Mouse (Mus musculus): ENCODE results near the gene Scarf2. TPM values are rescaled to one million over a fixed set of nuclear protein-coding genes. Genes with fewer than 3 reads are reported as not detected.

The Scarf2 gene
- polyA plus RNA-seq (2012; rRNA removed), result 36.0 and 45.5 TPM in 2 replicates

DNA sequence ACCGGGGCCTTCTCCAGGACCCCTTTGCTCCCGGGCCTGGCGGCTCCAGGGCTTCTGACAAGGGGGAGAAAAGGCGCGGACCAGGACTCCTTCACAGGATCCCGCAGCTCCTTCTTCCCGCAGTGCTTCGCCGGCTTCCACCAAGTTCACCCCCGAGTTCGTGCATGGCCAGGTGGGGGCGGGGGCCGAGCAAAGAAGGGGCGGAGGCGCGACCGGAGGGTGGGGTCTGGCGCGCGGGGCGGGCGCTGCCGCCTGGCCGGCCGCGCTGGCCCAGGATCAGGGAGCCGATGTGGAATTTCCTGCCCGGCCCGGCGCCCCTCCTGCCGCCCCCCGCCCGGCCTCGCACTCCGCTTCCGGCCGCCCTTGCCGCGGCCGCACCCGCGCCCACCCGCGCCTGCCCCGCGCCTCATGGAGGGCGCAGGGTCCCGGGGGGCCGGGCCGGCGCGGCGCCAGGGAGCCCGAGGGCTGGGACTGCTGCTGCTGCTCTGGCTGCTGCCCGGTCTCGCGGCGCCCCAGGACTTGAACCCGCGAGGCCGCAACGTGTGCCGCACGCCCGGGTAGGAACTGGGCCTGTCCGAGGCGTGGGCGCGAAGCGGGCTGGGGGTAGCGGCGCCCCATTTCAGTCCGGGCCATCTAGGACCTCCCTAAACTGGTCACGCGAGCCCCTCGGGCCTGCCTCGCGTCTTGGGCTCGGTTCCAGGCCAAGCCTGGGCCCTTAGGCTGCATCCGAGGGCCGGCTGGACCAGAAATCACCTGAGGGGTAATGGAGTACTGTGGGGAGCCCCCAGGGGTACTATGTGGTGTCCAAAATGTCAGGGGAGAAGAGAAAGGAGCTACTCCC is at the start of gene Scarf2:
Gene Scarf2 (plus strand): TSS at position 312 of the 841 bp plus-strand sequence.
- no peak for DNase-seq (ENCODE audit: low spot score)

GRCm38 (mm10) chr16:17753001-17753400 is 44.1 kb upstream of the Scarf2 start:
- DNase-seq (ENCODE audit: low spot score), result no peak

DNA sequence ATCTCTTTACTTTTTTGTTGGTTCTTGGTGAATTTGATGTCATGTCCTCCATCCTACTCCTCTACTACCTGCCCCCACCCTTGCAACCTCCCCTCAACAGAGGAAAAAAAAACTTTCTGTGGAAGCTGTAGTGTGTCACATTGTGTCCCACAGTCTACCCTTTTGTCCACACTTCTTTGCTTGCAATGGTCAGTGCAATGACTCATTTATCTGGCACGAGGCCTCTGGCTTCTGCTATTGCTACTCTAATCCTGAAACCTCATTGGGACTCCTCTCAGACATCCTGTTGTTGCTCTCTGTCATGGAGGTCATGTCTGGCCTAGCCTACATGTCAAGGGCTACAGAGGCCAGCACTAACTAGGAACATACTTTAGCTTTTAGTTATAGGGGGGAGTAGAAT is 43.4 kb upstream of the Scarf2 start:
- DNase-seq (ENCODE audit: low spot score), result no peak

DNA sequence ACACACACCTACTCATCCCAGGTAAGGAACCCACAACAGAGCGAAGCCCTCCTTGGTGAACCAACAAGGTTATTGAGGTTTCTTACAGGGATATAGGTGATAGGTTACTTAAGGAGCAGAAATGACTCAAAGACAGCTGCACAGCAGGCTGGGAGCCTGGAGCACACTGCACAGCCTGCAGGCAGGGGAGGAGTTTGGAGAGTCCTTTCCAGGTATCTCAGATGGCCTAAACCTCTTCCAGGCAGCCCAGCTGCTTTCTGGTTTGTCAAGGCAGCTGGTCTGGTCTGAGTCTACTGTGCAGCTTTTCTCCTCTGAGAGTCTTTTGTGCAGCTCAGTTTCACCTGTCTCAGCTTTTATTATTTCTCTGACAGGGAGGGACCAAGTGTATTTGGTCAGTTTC is 39.3 kb upstream of the Scarf2 start:
- no peak for DNase-seq (ENCODE audit: low spot score)

GRCm38 (mm10) chr16:17758902-17759301 is 38.2 kb upstream of the Scarf2 start:
- DNase-seq (ENCODE audit: low spot score), result no peak

GRCm38 (mm10) chr16:17759344-17759773 is 37.7 kb upstream of the Scarf2 start, which contains the start of gene Klhl22:
Gene Klhl22, plus strand, starts transcription at chr16:17759618.
- peak; percentile 87 for DNase-seq (ENCODE audit: low spot score)

DNA sequence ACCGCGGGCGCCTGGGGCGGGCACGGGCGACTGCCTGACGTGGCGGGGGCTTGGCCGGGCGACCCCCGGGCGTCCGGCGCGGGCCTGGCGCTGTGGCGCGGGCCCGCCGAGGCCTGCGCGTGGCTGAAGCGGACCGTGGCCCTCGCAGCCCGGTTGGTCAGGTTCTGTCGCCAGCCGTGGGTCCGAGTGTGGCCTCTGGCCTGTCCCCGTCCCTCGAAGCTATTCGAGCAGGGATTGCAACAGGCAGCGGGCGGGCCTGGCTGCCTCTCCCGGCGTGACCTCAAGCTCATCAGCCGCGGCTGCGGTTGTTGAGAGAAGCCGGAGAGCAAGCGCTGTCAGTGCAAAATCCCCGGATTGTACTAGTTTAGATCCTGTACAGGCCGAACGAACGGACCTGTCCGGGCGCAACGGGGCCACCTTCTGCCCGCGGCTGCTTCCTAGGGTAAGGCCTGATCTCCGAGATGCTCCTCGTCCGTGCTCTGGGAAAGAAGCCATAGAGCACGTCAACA is 37.2 kb upstream of the Scarf2 start:
- DNase-seq (ENCODE audit: low spot score), result no peak

GRCm38 (mm10) chr16:17760657-17761056 is 36.4 kb upstream of the Scarf2 start:
- no peak for DNase-seq (ENCODE audit: low spot score)

- DNase-seq (ENCODE audit: low spot score), result no peak
These were observed 36.0 kb upstream of the Scarf2 start for GRCm38 (mm10) chr16:17761074-17761473.

DNA sequence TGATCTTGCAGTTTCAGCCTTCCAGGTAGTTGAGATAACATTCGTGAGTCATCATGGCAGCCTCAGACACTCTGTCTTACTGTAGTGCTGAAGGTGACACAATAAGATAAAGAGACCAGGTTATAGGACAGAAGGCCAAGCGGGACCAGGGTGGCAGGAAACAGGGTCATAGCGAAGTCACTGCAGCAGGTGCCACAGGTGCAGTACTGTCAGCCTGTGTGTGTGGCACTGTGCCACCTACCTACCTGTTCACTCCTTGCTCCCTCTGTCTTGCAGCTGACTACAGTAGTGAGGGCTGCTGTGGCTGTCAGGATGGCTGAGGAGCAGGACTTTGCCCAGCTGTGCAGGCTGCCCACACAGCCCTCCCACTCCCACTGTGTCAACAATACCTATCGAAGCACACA is 33.0 kb upstream of the Scarf2 start:
- no peak for DNase-seq (ENCODE audit: low spot score)

DNA sequence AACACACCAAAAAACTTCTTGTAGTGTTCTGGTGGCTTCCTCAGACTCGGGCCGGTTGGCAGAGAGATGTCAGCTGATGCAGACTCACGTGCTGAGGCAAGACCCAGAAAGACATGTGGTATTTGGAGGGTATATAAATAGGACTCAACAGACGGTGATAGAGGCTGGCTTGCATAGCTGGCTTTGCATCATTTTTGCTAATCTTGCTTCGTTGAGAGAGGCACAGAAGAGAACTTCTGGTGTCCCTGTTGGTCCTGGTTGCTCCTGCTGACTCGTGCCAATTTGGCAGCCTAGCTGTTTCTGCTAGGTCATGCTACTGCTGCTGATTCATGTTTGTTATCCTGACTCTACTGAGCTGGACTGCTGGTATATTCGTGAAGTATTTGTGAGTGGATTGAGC is 28.2 kb upstream of the Scarf2 start:
- no peak for DNase-seq (ENCODE audit: low spot score)

DNA sequence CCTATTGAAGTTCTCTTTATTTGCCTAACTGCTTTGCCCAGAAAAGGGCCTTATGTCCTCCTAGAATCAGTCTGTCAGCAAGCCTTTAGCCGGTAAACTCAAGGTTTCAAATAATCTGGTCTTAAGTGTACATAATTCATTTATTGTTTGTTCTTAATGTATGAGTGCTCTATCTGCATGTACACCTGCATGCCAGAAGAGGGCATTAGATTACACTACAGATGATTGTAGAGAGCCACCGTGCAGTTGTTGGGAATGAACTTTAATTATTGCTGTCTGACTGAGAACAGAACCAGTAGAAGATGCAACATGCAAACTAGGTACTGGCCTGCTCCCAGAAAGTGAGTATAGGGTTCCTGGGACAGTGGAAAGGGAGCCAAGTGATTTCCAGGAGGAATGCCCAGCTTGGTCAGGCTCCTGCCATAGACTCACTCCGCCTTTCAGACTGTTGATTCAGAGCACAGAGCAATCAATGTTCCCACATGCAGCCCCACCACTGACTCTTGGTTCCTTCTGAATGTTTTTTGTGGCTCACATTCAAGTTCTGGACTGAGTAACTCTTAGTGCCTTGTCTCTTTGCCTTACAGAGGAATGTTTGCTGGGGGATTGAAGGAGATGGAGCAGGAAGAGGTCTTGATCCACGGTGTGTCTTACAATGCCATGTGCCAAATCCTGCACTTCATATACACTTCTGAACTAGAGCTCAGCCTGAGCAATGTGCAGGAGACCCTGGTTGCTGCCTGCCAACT is 25.8 kb upstream of the Scarf2 start:
- no peak for DNase-seq (ENCODE audit: low spot score)

DNA sequence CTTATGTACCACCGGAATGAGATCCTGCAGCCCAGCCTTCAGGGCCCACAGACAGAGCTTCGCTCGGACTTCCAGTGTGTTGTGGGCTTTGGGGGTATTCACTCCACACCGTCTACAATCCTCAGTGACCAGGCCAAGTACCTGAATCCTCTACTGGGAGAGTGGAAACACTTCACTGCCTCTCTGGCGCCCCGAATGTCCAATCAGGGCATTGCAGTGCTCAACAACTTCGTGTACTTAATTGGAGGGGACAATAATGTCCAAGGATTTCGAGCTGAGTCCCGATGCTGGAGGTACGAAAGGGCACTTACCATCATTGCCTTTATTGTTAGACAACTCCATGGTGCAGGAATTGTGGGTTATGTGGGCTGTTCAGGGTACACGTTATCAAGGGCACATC is 20.3 kb upstream of the Scarf2 start:
- no peak for DNase-seq (ENCODE audit: low spot score)

GRCm38 (mm10) chr16:17778223-17778622 is 18.9 kb upstream of the Scarf2 start:
- no peak for DNase-seq (ENCODE audit: low spot score)

DNA sequence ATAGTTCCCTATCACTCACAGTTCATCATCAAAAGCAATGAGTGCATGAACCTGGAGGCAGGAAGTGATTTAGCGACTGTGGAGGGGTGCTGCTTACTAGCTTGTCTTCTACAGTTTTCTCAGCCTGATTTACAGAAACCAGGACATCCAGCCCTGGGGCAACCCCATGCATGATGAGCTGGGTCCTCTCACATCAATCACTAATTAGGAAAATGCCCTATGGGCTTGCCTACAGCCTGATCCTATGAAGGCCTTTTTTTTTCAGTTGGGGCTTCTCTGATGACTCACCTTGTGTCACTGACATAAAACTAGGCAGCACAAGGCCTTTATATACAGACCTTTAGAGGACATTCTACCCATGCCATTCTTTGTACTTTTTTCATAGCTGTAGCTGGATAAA is 17.4 kb upstream of the Scarf2 start:
- DNase-seq (ENCODE audit: low spot score), result no peak

GRCm38 (mm10) chr16:17785337-17785736 is 11.7 kb upstream of the Scarf2 start:
- no peak for DNase-seq (ENCODE audit: low spot score)

GRCm38 (mm10) chr16:17792728-17793127 is 4.4 kb upstream of the Scarf2 start:
- no peak for DNase-seq (ENCODE audit: low spot score)

GRCm38 (mm10) chr16:17794047-17794446 is 3.0 kb upstream of the Scarf2 start:
- DNase-seq (ENCODE audit: low spot score), result no peak

GRCm38 (mm10) chr16:17795643-17796042 is 1.4 kb upstream of the Scarf2 start:
- DNase-seq (ENCODE audit: low spot score), result no peak

DNA sequence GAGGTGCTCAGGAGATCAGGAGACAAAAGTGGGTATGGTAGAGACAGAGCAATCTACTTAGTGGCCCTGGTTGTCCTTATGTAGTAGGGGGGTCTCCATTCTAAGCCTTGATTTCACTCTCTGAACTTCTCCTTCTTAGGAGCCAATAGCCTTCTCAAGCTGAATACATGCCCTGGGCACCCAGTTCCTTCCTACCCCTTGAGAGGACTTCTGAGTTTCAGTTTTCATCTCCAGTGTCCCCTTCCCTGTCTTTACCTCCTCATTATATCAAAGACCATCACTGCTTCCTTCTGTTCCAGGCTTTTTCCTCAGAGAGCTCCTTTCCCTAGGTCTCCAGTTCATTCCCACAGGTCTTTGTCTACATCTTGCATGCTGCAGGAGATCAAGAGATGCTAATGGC is 563 bp upstream of the Scarf2 start:
- no peak for DNase-seq (ENCODE audit: low spot score)

DNA sequence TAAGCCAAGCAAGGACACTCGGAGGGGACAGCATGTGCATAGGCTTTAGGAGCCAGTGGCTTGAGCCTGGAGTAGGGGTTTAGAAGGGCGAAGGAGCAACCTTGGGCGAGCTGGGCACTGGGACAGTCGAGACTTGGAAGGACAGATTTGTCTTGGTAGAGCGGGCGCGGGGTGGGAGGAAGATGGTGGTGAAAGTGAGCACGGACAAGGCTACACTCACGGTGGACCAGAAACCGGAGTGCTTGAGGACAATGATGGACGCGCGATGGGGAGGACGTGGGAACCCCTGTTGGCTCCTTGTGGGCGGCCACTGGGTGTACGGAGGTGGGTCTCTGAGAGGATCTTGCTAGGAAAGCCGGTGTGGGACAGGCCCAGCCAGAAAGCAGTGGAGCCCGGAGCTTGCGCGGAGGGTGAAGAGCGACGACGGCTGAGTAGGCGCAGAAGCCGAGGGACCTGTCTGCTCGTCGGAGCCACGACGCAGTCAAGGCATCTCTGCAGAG is 780 bp downstream of the Scarf2 start:
- DNase-seq (ENCODE audit: low spot score), result no peak

- no peak for DNase-seq (ENCODE audit: low spot score)
These were observed 1.5 kb downstream of the Scarf2 start for GRCm38 (mm10) chr16:17798321-17799180.

Measured in urinary bladder, adult 2 months (tissue).